Mouse (Mus musculus) Muller cell, postnatal 12 days (primary cell): ENCODE results near the gene Olfr152.

ENCODE experiments used
- DNase-seq: peaks from one replicate; pipeline ENCODE4 v3.0.0-alpha.2; 2015; ENCODE audit errors: inconsistent ontology term

The Olfr152 gene

DNA sequence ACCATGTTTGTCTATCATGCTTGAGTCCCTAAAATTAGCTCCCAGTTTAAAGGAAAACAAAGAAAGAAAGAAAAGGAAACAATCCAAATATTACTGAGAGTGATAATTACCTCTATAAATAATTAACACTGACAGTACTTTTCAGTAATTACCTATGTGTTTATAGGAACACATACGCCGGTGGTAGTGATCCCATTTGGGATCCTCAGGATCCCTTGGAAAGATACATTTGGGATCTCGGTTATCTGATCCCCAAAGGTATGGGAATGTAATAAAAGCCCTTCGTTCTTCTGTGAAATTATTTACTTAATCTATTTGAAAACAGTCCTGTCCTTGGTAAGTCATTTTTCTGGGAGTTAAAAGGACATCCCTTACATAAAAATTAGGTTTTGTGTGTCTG lies at the start of gene Olfr152:
Olfr152 (plus strand) TSS at position 301 of the 400 bp plus-strand sequence.
- no peak for DNase-seq

DNA sequence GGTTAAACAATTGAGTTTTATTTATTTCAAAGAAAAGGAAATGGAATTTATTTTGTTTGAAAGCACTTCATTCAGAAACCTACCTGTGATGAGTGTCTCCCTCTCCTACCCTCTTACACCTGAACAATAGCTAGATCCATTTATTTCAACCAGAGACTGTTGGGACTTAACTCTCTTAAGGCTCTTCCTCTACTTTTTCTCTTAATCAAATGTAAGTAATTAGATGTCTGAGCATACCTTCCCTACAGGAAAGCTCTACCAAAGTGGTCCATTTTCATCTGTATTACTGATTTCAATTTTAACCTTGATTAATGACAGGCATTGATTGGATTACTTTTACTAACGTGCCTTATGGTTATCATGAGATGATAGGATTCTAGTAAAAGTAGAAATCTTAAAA lies 39.4 kb upstream of the Olfr152 start, which contains the start of gene Olfr1138:
Olfr1138 (minus strand) TSS at position 101 of the 400 bp plus-strand sequence.
- DNase-seq = no peak

DNA sequence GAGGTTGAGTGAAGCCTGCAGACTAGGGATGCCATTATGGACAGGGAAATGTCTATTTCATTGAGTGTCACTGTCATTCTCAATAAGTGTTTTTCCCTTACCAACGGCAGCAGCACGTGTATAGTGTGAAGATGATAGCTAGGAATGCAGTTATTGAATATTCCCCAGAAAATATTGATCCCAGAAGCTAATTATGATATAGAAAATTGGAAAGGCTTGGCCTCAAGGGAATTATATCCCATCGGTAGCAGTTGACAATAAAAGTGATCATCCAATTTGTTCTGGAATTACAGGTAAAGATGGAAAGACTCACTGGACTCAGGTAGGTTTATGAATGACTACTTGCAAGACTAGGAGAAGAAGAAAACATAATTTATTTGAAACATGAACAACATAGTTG lies 35.8 kb upstream of the Olfr152 start, which contains the start of gene Olfr1140:
Olfr1140 (plus strand) TSS at position 301 of the 400 bp plus-strand sequence.
- DNase-seq = no peak

DNA sequence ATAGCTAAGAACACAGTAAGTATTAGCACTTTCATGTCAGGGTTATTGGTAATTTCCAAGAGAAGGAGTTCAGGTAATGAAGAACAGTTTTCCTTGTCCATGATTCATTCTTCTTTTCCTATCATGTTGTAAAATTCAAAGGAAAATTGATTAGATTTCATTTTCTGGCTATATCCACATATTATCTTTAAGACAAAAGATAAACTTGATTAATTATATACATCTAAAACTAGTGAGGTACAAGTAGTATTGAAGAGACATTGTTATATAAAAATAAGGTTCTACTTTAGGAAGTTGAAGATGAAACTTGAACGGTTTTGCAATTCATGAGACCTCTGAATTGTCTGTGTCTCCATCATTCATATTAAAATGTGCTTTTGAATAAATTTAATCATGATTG lies 25.4 kb upstream of the Olfr152 start, which contains the start of gene Olfr1141:
Olfr1141 (minus strand) TSS at position 101 of the 400 bp plus-strand sequence.
- no peak for DNase-seq

DNA sequence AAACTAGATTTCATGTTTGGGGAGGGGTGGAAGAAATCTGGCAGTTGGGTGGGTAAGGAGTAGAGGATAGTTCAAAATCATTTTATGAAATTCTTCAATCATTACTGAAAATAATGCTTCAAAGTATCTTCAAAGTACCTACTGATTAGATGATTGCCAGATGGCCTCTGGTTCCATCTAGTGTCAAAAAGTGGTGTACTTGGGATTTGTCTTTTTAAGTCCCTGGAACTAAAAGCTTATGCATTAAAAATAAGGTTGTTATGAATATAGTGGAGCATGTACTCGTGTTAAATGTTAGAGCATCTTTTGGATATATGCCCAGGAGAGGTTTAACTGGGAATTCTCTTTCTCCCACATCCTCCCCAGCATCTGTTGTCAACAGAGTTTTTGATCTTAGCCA lies 3.1 kb upstream of the Olfr152 start:
- no peak for DNase-seq

DNA sequence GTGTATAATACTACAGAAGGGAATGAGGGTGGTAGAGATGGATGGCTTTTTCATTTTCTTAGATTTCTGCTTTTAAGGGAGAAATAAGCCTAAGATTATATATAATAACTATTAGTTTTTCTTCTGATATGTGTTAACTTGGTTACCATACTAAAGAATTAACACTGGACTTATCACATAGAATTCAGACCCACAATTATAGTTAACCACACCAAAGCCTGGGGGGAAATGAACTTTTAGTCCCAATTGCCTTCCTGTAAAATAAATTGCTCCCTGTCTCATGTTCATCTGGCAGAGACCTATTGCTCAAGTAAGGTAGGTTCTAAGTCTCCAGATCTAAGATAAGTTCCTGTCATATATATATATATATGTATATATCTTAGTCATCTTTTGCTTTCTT lies 21.0 kb downstream of the Olfr152 start, which contains the start of gene Olfr1143:
Olfr1143 (plus strand) TSS at position 301 of the 400 bp plus-strand sequence.
- DNase-seq = no peak

DNA sequence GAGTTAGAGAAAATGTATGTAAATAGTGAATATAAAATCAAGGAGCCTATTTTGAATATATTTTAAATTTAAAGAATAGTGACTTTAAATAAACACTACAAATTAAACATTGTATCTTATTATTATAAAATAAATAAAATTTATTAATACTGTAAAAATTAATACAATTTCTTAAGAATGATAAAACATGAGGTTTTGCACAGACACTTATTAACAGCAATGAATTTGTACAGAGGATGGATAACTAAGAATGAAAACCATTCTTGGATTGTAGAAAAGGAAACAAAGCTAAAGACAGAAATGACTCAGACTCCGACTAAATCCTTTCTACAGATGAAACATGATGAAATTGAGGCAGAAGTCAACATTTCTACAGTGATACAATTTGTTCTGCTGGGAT lies 30.2 kb downstream of the Olfr152 start, which contains the start of gene Olfr1145:
Olfr1145 (plus strand) TSS at position 301 of the 400 bp plus-strand sequence.
- no peak for DNase-seq

DNA sequence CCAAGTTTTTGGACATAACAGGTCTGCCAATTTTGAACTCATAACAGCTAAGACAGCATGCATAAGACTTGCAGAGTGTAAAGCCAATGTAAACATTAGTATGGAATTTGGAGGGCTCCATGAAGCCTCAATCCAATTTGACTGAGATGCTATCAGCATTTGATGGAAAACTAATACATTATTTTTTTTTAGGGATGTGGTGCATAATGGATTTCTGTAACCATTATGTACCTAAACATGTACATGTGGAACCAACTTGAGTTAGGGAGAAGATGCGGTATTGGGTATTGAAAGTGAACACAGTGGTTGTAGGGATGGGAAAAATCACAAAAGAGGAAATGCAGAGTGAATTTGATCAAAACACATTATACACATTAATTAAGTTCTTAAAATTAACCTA lies 51.0 kb downstream of the Olfr152 start, which contains the start of gene Olfr1148:
Olfr1148 (plus strand) TSS at position 301 of the 400 bp plus-strand sequence.
- no peak for DNase-seq
